Mouse (Mus musculus) CH12.LX (cell line): ENCODE results near the gene Agps. TPM values are rescaled to one million over a fixed set of nuclear protein-coding genes. Genes with fewer than 3 reads are reported as not detected.

ENCODE experiments used
- DNase-seq: peaks from one replicate; pipeline ENCODE4 v3.0.0-alpha.2; 2013; ENCODE audit errors: extremely low read depth
- H3K27ac ChIP-seq: 2 replicates; pipeline ENCODE4 v1.5.1; 2012; ENCODE audit warnings: low read depth, mild to moderate bottlenecking, control low read depth, moderate library complexity; ENCODE audit not compliant: insufficient read depth
- H3K27me3 ChIP-seq: replicated peaks from 2 replicates; pipeline ENCODE3; 2012; ENCODE audit warnings: inconsistent platforms
- H3K36me3 ChIP-seq, 2 experiments: replicated peaks in 1 of 2; 2 replicates each; pipeline versions ENCODE3 to v1.6.1; 2012; ENCODE audit warnings: inconsistent platforms in 1 of 2, low read length in 1 of 2, mild to moderate bottlenecking in 1 of 2, mixed read lengths in 1 of 2, moderate library complexity in 1 of 2; ENCODE audit not compliant: control insufficient read depth in 1 of 2, insufficient read depth in 1 of 2
- H3K4me1 ChIP-seq, 2 experiments: 2 replicates each; pipeline ENCODE4 v1.6.1; 2012; ENCODE audit warnings: inconsistent platforms in 1 of 2, moderate library complexity in 1 of 2; ENCODE audit not compliant: insufficient read depth in 2 of 2, control insufficient read depth in 1 of 2
- H3K4me2 ChIP-seq: 2 replicates; pipeline ENCODE4 v1.6.1; 2012; ENCODE audit warnings: low read depth, mild to moderate bottlenecking, control low read depth; ENCODE audit not compliant: poor library complexity, insufficient read depth, severe bottlenecking
- H3K4me3 ChIP-seq, 3 experiments: fragments of 150-350 bp in 1 of 3; sonication (generic) in 1 of 3; replicated peaks in 1 of 3; 2 replicates each; pipeline versions ENCODE3 to v1.5.1; 2011 to 2012; ENCODE audit warnings: low read depth in 2 of 3, low read length in 2 of 3, mild to moderate bottlenecking in 2 of 3, moderate library complexity in 2 of 3, control low read depth in 1 of 3, improper control_type of control experiment in 1 of 3, inconsistent platforms in 1 of 3, mixed read lengths in 1 of 3; ENCODE audit not compliant: poor library complexity in 1 of 3
- H3K79me2 ChIP-seq: replicated peaks from 2 replicates; pipeline ENCODE4 v1.6.1; 2012; ENCODE audit warnings: mild to moderate bottlenecking, moderate library complexity; ENCODE audit not compliant: control insufficient read depth, poor library complexity, insufficient read depth, severe bottlenecking; ENCODE audit errors: extremely low read depth
- H3K9ac ChIP-seq: 2 replicates; pipeline ENCODE4 v1.6.1; 2012; ENCODE audit warnings: low read depth, mild to moderate bottlenecking, control low read depth, moderate library complexity; ENCODE audit not compliant: insufficient read depth
- H3K9me3 ChIP-seq: replicated peaks from 2 replicates; pipeline ENCODE3; 2012; ENCODE audit warnings: low read length, inconsistent platforms, mixed read lengths
- CHD2 ChIP-seq: IDR thresholded peaks from 2 replicates; pipeline ENCODE4 v1.6.1; 2011; ENCODE audit warnings: low read length, improper control_type of control experiment
- E2F4 ChIP-seq: IDR thresholded peaks from 2 replicates; pipeline ENCODE4 v1.6.1; 2011; ENCODE audit warnings: low read depth, low read length, improper control_type of control experiment; ENCODE audit not compliant: insufficient replicate concordance
- ELF1 ChIP-seq: IDR thresholded peaks from 2 replicates; pipeline ENCODE4 v1.6.1; 2014; ENCODE audit warnings: low read depth, mild to moderate bottlenecking, inconsistent platforms, low read length, improper control_type of control experiment
- ETS1 ChIP-seq: conservative IDR thresholded peaks from 2 replicates; pipeline ENCODE4 v1.6.1; 2012; ENCODE audit warnings: low read depth, mild to moderate bottlenecking, inconsistent platforms, low read length, improper control_type of control experiment, moderate library complexity
- GABPA ChIP-seq: IDR thresholded peaks from 2 replicates; pipeline ENCODE4 v1.6.1; 2012; ENCODE audit warnings: low read depth, low read length, improper control_type of control experiment, inconsistent platforms; ENCODE audit not compliant: insufficient replicate concordance
- IRF4 ChIP-seq: IDR thresholded peaks from 2 replicates; pipeline ENCODE4 v1.6.1; 2014; ENCODE audit warnings: low read depth, mild to moderate bottlenecking, inconsistent platforms, low read length, improper control_type of control experiment
- MAFK ChIP-seq: IDR thresholded peaks from 2 replicates; pipeline ENCODE4 v1.6.1; 2011; ENCODE audit warnings: low read length, improper control_type of control experiment; ENCODE audit not compliant: insufficient replicate concordance
- MAX ChIP-seq: IDR thresholded peaks from 2 replicates; pipeline ENCODE4 v1.6.1; 2011; ENCODE audit warnings: low read length, improper control_type of control experiment
- MAZ ChIP-seq: IDR thresholded peaks from 2 replicates; pipeline ENCODE4 v1.6.1; 2012; ENCODE audit warnings: low read depth, mild to moderate bottlenecking, inconsistent platforms, low read length, improper control_type of control experiment, moderate library complexity
- MXI1 ChIP-seq: IDR thresholded peaks from 2 replicates; pipeline ENCODE4 v1.6.1; 2011; ENCODE audit warnings: mild to moderate bottlenecking, low read depth, low read length, improper control_type of control experiment
- MYC ChIP-seq: IDR thresholded peaks from 2 replicates; pipeline ENCODE4 v1.6.1; 2011; ENCODE audit warnings: low read depth, mild to moderate bottlenecking, improper control_type of control experiment, low read length
- NRF1 ChIP-seq: IDR thresholded peaks from 2 replicates; pipeline ENCODE4 v1.6.1; 2014; ENCODE audit warnings: low read depth, mild to moderate bottlenecking, inconsistent platforms, low read length, improper control_type of control experiment, moderate library complexity
- RAD21 ChIP-seq: IDR thresholded peaks from 2 replicates; pipeline ENCODE4 v1.6.1; 2011; ENCODE audit warnings: low read depth, mild to moderate bottlenecking, low read length, improper control_type of control experiment, moderate library complexity
- RCOR1 ChIP-seq: conservative IDR thresholded peaks from 2 replicates; pipeline ENCODE4 v1.6.1; 2012; ENCODE audit warnings: low read depth, mild to moderate bottlenecking, inconsistent platforms, low read length, improper control_type of control experiment
- SMC3 ChIP-seq: IDR thresholded peaks from 2 replicates; pipeline ENCODE4 v1.6.1; 2011; ENCODE audit warnings: low read depth, low read length, improper control_type of control experiment
- UBTF ChIP-seq: IDR thresholded peaks from 2 replicates; pipeline ENCODE4 v1.6.1; 2012; ENCODE audit warnings: low read depth, mild to moderate bottlenecking, inconsistent platforms, low read length, improper control_type of control experiment, moderate library complexity
- USF1 ChIP-seq: IDR thresholded peaks from 2 replicates; pipeline ENCODE4 v1.6.1; 2014; ENCODE audit warnings: low read depth, mild to moderate bottlenecking, inconsistent platforms, low read length, improper control_type of control experiment
- ZC3H11A ChIP-seq: IDR thresholded peaks from 2 replicates; pipeline ENCODE4 v1.6.1; 2012; ENCODE audit warnings: low read depth, mild to moderate bottlenecking, inconsistent platforms, low read length, improper control_type of control experiment
- ZKSCAN1 ChIP-seq: IDR thresholded peaks from 2 replicates; pipeline ENCODE4 v1.6.1; 2012; ENCODE audit warnings: low read depth, inconsistent platforms, low read length, improper control_type of control experiment, borderline replicate concordance
- ZMIZ1 ChIP-seq: IDR thresholded peaks from 2 replicates; pipeline ENCODE4 v1.6.1; 2012; ENCODE audit warnings: low read depth, mild to moderate bottlenecking, inconsistent platforms, low read length, improper control_type of control experiment
- ZNF384 ChIP-seq: IDR thresholded peaks from 2 replicates; pipeline ENCODE4 v1.6.1; 2012; ENCODE audit warnings: low read depth, low read length, improper control_type of control experiment, inconsistent platforms
- dilution Hi-C: fragments of 300-500 bp; cut with MboI; formaldehyde crosslinking; loops from 2 replicates; pipeline ENCODE4 v1.14.3; 2020; ENCODE audit warnings: low sequenced_read_pairs; ENCODE audit not compliant: extremely low pct_unique_long_range_greater_than_20kb, extremely low pct_ligation_motif_present
- in situ Hi-C: fragments of 300-500 bp; cut with MboI; formaldehyde crosslinking; loops from 3 replicates; pipeline ENCODE4 v1.14.3; 2019; ENCODE audit warnings: low sequenced_read_pairs, low pct_ligation_motif_present, low pct_unique_long_range_greater_than_20kb, mixed read lengths
- polyA plus RNA-seq: library from polyadenylated mRNA; unstranded; fragments of >175 nt; gene quantifications from 2 replicates; pipeline ENCODE4 v1.2.1, GENCODE M21; 2012; ENCODE audit warnings: low read depth; ENCODE audit not compliant: insufficient read length
- total RNA-seq, 2 experiments: library from RNA; depleted of rRNA; stranded (reverse); fragments of 300-350 nt in 1 of 2; fragments of >200 nt in 1 of 2; gene quantifications; 2 replicates each; pipeline ENCODE4 v1.2.3; 2012 to 2014

Agps gene
- total and polyA plus RNA-seq, 3 experiments, result 38.6 to 67.7 (median 49.3) TPM

GRCm38 (mm10) chr2:75830233-75830632, 1.7 kb upstream of the Agps start:
- H3K79me2 ChIP-seq, result peaks cover 28% of the 10 kb centered on the region
- no peak overlapping the region for H3K4me2 ChIP-seq
- no peaks in the 10 kb centered on the region for H3K27me3 ChIP-seq
- in situ Hi-C loops, result no loop called here
- no peak for DNase-seq
- dilution Hi-C loops, result no loop called here
- no peak overlapping the region for H3K4me3 ChIP-seq
- peaks cover 12 to 43% of the 10 kb centered on the region in 2 experiments for H3K4me1 ChIP-seq
- no peak overlapping the region for H3K9ac ChIP-seq
- TF ChIP-seq MYC, result no peak
- no peak for TF ChIP-seq ELF1
- H3K9me3 ChIP-seq, result no peaks in the 10 kb centered on the region
- H3K36me3 ChIP-seq, result peaks cover 0 to 10% of the 10 kb centered on the region in 2 experiments
- no peak overlapping the region for H3K27ac ChIP-seq

- Histone ChIP-seq H3K79me2 (peaks cover 47% of the 10 kb centered on the region), H3K4me1 (peaks cover 15 to 56% of the 10 kb centered on the region in 2 experiments), H3K9ac (peak overlapping the region; percentile 71)
- no peak for TF ChIP-seq CHD2
- TF ChIP-seq MXI1, result no peak
- TF ChIP-seq ZKSCAN1, result no peak
- no peak for TF ChIP-seq SMC3
- no peak; the same call in 1 of the 2 replicates for TF ChIP-seq UBTF
- no peak for TF ChIP-seq ELF1
- no peak for TF ChIP-seq RCOR1
- TF ChIP-seq MAZ, result no peak
- TF ChIP-seq NRF1, result no peak
- no peak for TF ChIP-seq IRF4
- TF ChIP-seq ZNF384, result no peak
- TF ChIP-seq GABPA, result no peak
- no peak for TF ChIP-seq USF1
- no peak for TF ChIP-seq E2F4
- no peak for TF ChIP-seq ZC3H11A
- TF ChIP-seq MAX, result no peak
- no peak for TF ChIP-seq RAD21
- no peak for TF ChIP-seq ZMIZ1
- TF ChIP-seq ETS1, result no peak
- no peak for TF ChIP-seq MAFK
- TF ChIP-seq, all 38 proteins: peak for 0
- no peak overlapping the region for H3K27ac ChIP-seq
- no peaks in the 10 kb centered on the region for H3K9me3 ChIP-seq
- dilution Hi-C loops, result no loop called here
- no peaks in the 10 kb centered on the region for H3K27me3 ChIP-seq
- in situ Hi-C loops, result no loop called here
- peak overlapping the region; percentile 92; the same call in 1 of the 2 replicates for H3K4me2 ChIP-seq
- DNase-seq, result peak; percentile 29
- H3K36me3 ChIP-seq, result peaks cover 3 to 23% of the 10 kb centered on the region in 2 experiments
- H3K4me3 ChIP-seq, result peak overlapping the region; percentile 69 to 94 (median 92)
Observed at GRCm38 (mm10) chr2:75832781-75833180, 804 bp downstream of the Agps start.
